Mouse (Mus musculus) olfactory bulb, adult 2 months (tissue): Measurements from ENCODE around the gene Skint6.

Experiments
- CTCF ChIP-seq: fragments of 200-500 bp; IDR thresholded peaks from 2 replicates; pipeline ENCODE4 v1.5.1; 2012; ENCODE audit warnings: low read depth, mild to moderate bottlenecking, low read length, moderate library complexity; ENCODE audit not compliant: insufficient read depth
- POLR2A ChIP-seq: fragments of 200-500 bp; IDR thresholded peaks from 2 replicates; pipeline ENCODE4 v1.6.1; 2012; ENCODE audit warnings: mild to moderate bottlenecking, low read depth, low read length, moderate library complexity; ENCODE audit not compliant: insufficient read depth

GRCm38 (mm10) chr4:113286873-113287272, at the start of gene Skint6:
- TF ChIP-seq POLR2A (no peak), CTCF (no peak)
